Mouse (Mus musculus) C2C12 (cell line): Measurements from ENCODE around the gene Bsx. TPM values are rescaled to one million over a fixed set of nuclear protein-coding genes. Genes with fewer than 3 reads are reported as not detected.

Source experiments
- H3K27me3 ChIP-seq: one replicate; pipeline ENCODE4 v1.6.1; 2011; ENCODE audit not compliant: control insufficient read depth, insufficient read depth, insufficient read length
- H3K36me3 ChIP-seq: one replicate; pipeline ENCODE4 v1.6.1; 2011; ENCODE audit not compliant: control insufficient read depth, insufficient read depth
- H3K4me3 ChIP-seq: one replicate; pipeline ENCODE4 v1.5.1; 2011; ENCODE audit warnings: mild to moderate bottlenecking, control low read depth; ENCODE audit not compliant: poor library complexity, insufficient read depth, severe bottlenecking
- H3K79me2 ChIP-seq: one replicate; pipeline ENCODE4 v1.6.1; 2011; ENCODE audit not compliant: control insufficient read depth, insufficient read depth
- H3K79me3 ChIP-seq: one replicate; pipeline ENCODE4 v1.6.1; 2011; ENCODE audit warnings: low read depth, control low read depth
- H3ac ChIP-seq: one replicate; pipeline ENCODE3; 2011; ENCODE audit warnings: low read depth; ENCODE audit not compliant: control insufficient read depth, insufficient read length
- CEBPB ChIP-seq: IDR thresholded peaks from one replicate; pipeline ENCODE4 v1.6.1; 2011; ENCODE audit warnings: low read depth, mild to moderate bottlenecking, control low read depth, moderate library complexity
- CTCF ChIP-seq: IDR thresholded peaks from one replicate; pipeline ENCODE4 v1.5.1; 2011; ENCODE audit not compliant: control insufficient read depth, insufficient read depth, insufficient read length
- FOSL1 ChIP-seq: IDR thresholded peaks from one replicate; pipeline ENCODE4 v1.8.0; 2011; ENCODE audit warnings: mild to moderate bottlenecking, low read length; ENCODE audit not compliant: poor library complexity, insufficient read depth, severe bottlenecking
- MAX ChIP-seq: IDR thresholded peaks from one replicate; pipeline ENCODE4 v1.6.1; 2011; ENCODE audit warnings: mild to moderate bottlenecking, control low read depth
- MYOD1 ChIP-seq: IDR thresholded peaks from one replicate; pipeline ENCODE4 v1.6.1; 2011; ENCODE audit warnings: low read depth; ENCODE audit not compliant: control insufficient read depth, insufficient read length
- MYOG ChIP-seq: IDR thresholded peaks from one replicate; pipeline ENCODE4 v1.6.1; 2011; ENCODE audit not compliant: control insufficient read depth, insufficient read length; ENCODE audit errors: extremely low read depth
- USF1 ChIP-seq: IDR thresholded peaks from one replicate; pipeline ENCODE4 v1.6.1; 2011; ENCODE audit warnings: low read depth, mild to moderate bottlenecking, control low read depth, moderate library complexity
- long read RNA-seq, 2 experiments: library from polyadenylated mRNA; unstranded; transcript quantifications; one replicate each; pipeline ENCODE4 v2.0.0; 2019 to 2020
- polyA plus RNA-seq: library from polyadenylated mRNA; unstranded; fragments of >200 nt; fragmentation: generic; extraction: Trizol; gene quantifications from one replicate; pipeline ENCODE4 v1.2.1, GENCODE M21; 2012; ENCODE audit warnings: missing spikeins

Gene Bsx
- not detected for polyA plus RNA-seq
- long read RNA-seq, experiment 1, result 0 reads
- long read RNA-seq, experiment 2, result 0 reads

GRCm38 (mm10) chr9:40873556-40874470 lies at the start of gene Bsx:
Gene Bsx, plus strand, starts transcription at chr9:40874127.
- no peaks in the 10 kb centered on the region for H3K36me3 ChIP-seq
- TF ChIP-seq CTCF (no peak), FOSL1 (no peak), USF1 (no peak), MYOD1 (no peak), MYOG (no peak), CEBPB (no peak), MAX (no peak)
- H3K4me3 ChIP-seq, result no peak within 1 kb of the TSS
- no peak within 1 kb of the TSS for H3ac ChIP-seq
- no peaks in the 10 kb centered on the region for H3K79me2 ChIP-seq
- peaks cover 71% of the 10 kb centered on the region for H3K27me3 ChIP-seq
- H3K79me3 ChIP-seq, result no peaks in the 10 kb centered on the region

GRCm38 (mm10) chr9:40825601-40826000 lies 48.3 kb upstream of the Bsx start:
- Histone ChIP-seq H3K79me3 (no peaks in the 10 kb centered on the region), H3K79me2 (no peaks in the 10 kb centered on the region), H3K36me3 (no peaks in the 10 kb centered on the region), H3ac (no peak overlapping the region), H3K27me3 (peaks cover 4% of the 10 kb centered on the region), H3K4me3 (no peak overlapping the region)
- TF ChIP-seq MYOD1, result no peak

GRCm38 (mm10) chr9:40827366-40827765 lies 46.6 kb upstream of the Bsx start:
- Histone ChIP-seq H3K4me3 (no peak overlapping the region), H3K79me2 (no peaks in the 10 kb centered on the region), H3K27me3 (peaks cover 4% of the 10 kb centered on the region), H3K79me3 (no peaks in the 10 kb centered on the region), H3ac (no peak overlapping the region), H3K36me3 (no peaks in the 10 kb centered on the region)
- TF ChIP-seq MYOG, result no peak
- no peak for TF ChIP-seq MAX
- no peak for TF ChIP-seq FOSL1
- TF ChIP-seq USF1, result no peak
- no peak for TF ChIP-seq CEBPB
- no peak for TF ChIP-seq MYOD1

GRCm38 (mm10) chr9:40834569-40834968 lies 39.4 kb upstream of the Bsx start:
- H3K79me2 ChIP-seq, result no peaks in the 10 kb centered on the region
- H3K79me3 ChIP-seq, result no peaks in the 10 kb centered on the region
- no peak overlapping the region for H3ac ChIP-seq
- no peak overlapping the region for H3K4me3 ChIP-seq
- H3K27me3 ChIP-seq, result peaks cover 4% of the 10 kb centered on the region
- TF ChIP-seq CTCF (peak; percentile 42), MYOD1 (no peak), MAX (no peak)
- no peaks in the 10 kb centered on the region for H3K36me3 ChIP-seq

- Histone ChIP-seq H3K79me3 (no peaks in the 10 kb centered on the region), H3K4me3 (no peak overlapping the region), H3ac (no peak overlapping the region), H3K36me3 (no peaks in the 10 kb centered on the region), H3K79me2 (no peaks in the 10 kb centered on the region), H3K27me3 (peaks cover 11% of the 10 kb centered on the region)
- TF ChIP-seq FOSL1 (no peak), CTCF (no peak), MAX (no peak), USF1 (no peak), CEBPB (no peak), MYOD1 (no peak), MYOG (no peak)
Observed at GRCm38 (mm10) chr9:40836681-40837080, 37.2 kb upstream of the Bsx start.

- Histone ChIP-seq H3K4me3 (no peak overlapping the region), H3K79me2 (no peaks in the 10 kb centered on the region), H3ac (no peak overlapping the region), H3K36me3 (no peaks in the 10 kb centered on the region), H3K27me3 (peaks cover 11% of the 10 kb centered on the region), H3K79me3 (no peaks in the 10 kb centered on the region)
- no peak for TF ChIP-seq CTCF
- no peak for TF ChIP-seq FOSL1
- TF ChIP-seq MAX, result no peak
- TF ChIP-seq CEBPB, result no peak
- TF ChIP-seq MYOD1, result no peak
- TF ChIP-seq MYOG, result no peak
- TF ChIP-seq USF1, result no peak
Observed at GRCm38 (mm10) chr9:40839662-40840061, 34.3 kb upstream of the Bsx start.
